Mouse (Mus musculus) liver, embryonic 14.5 days (tissue): ENCODE data around the gene Rasgef1b.

Experiments used
- CTCF ChIP-seq: IDR thresholded peaks from 2 replicates; pipeline ENCODE4 v1.5.1; 2016; ENCODE audit warnings: antibody characterized with exemption, low read depth, control low read depth
- EP300 ChIP-seq: IDR thresholded peaks from 2 replicates; pipeline ENCODE4 v1.6.1; 2016; ENCODE audit warnings: antibody characterized with exemption, low read depth

DNA sequence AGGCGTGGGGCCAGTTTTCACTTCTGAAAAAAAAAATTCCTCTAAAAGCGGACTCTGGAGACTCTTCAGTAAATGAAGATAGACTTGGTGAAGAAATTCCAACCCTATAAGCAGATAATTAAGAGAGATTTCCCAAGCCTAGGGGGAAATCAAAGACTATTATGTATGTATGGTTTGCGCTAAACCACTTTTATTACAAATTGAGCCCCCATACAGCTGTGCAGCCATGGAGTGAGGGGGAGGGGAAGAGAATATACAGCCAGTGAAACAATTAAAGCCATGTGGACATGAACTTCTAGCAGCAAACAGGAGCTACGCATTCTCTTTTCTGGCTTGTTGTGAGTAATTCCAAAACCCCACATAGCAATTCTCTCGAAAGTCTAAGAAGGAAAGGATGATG lies 448.3 kb downstream of the Rasgef1b start:
- TF ChIP-seq EP300 = no peak
- no peak for TF ChIP-seq CTCF
